Mouse (Mus musculus): ENCODE data around the gene Wsb1. TPM values are rescaled to one million over a fixed set of nuclear protein-coding genes. Genes with fewer than 3 reads are reported as not detected.
A peak's percentile ranks its signal among the peaks of the same experiment; 100 is the strongest.

The Wsb1 gene
- polyA plus RNA-seq, 1 experiment from 2014 or later = 64.7 TPM

DNA sequence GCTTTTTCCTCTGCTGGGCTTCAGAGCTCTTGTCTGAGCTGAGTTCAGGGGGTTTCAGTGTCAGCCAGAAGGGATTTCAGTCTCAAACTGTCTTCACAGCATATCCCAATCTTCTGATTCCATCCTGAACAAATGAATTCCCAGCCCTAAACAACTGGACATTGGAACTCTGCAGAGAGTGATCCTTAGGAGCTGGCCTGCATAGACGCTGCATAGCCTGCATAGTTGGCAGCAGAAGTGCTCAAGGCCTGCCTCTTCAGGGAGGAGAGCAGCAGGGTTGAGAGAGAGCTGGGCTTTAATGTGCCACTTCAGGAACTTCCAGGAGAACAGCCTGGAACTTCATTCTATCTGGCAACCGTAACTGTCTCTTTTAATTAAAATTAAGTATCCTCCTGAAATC is 38.9 kb downstream of the Wsb1 start:
- Histone ChIP-seq H3K36me3 (ENCODE audit: control insufficient read depth, insufficient read depth) (no peaks in the 10 kb centered on the region), H3K4me2 (replicated peaks; ENCODE audit: low read depth) (no peak overlapping the region), H3K9me3 (ENCODE audit: control insufficient read depth) (no peaks in the 10 kb centered on the region), H3K4me1 (replicated peaks; ENCODE audit: control insufficient read depth, insufficient read depth, low read length) (no peaks in the 10 kb centered on the region), H3K9ac (ENCODE audit: low read depth, low read length) (no peak overlapping the region), H3K27me3 (replicated peaks; ENCODE audit: control insufficient read depth, insufficient read depth, low read length) (no peaks in the 10 kb centered on the region), H3K4me3 (ENCODE audit: low read depth, low read length) (no peak overlapping the region), H3K27ac (ENCODE audit: low read depth, low read length) (no peak overlapping the region)
- 67% methylated on average over 2 of the region's 2 CpGs for WGBS
- no peak for TF ChIP-seq CTCF (IDR thresholded peaks at IDR 0.05; ENCODE audit: low read depth)
- no peak for ATAC-seq

GRCm38 (mm10) chr11:79214015-79214418 is 40.5 kb downstream of the Wsb1 start:
- Histone ChIP-seq H3K9me3 (ENCODE audit: control insufficient read depth) (no peaks in the 10 kb centered on the region), H3K27me3 (replicated peaks; ENCODE audit: control insufficient read depth, insufficient read depth, low read length) (no peaks in the 10 kb centered on the region), H3K4me3 (ENCODE audit: low read depth, low read length) (no peak overlapping the region), H3K27ac (ENCODE audit: low read depth, low read length) (peak overlapping the region; percentile 62; the same call in 1 of the 2 replicates), H3K4me1 (replicated peaks; ENCODE audit: control insufficient read depth, insufficient read depth, low read length) (no peaks in the 10 kb centered on the region), H3K4me2 (replicated peaks; ENCODE audit: low read depth) (no peak overlapping the region), H3K36me3 (ENCODE audit: control insufficient read depth, insufficient read depth) (no peaks in the 10 kb centered on the region), H3K9ac (ENCODE audit: low read depth, low read length) (no peak overlapping the region)
- 8% methylated on average over 14 of the region's 14 CpGs for WGBS
- peak; percentile 100 for TF ChIP-seq CTCF (IDR thresholded peaks at IDR 0.05; ENCODE audit: low read depth)
- peak; percentile 87 for ATAC-seq

DNA sequence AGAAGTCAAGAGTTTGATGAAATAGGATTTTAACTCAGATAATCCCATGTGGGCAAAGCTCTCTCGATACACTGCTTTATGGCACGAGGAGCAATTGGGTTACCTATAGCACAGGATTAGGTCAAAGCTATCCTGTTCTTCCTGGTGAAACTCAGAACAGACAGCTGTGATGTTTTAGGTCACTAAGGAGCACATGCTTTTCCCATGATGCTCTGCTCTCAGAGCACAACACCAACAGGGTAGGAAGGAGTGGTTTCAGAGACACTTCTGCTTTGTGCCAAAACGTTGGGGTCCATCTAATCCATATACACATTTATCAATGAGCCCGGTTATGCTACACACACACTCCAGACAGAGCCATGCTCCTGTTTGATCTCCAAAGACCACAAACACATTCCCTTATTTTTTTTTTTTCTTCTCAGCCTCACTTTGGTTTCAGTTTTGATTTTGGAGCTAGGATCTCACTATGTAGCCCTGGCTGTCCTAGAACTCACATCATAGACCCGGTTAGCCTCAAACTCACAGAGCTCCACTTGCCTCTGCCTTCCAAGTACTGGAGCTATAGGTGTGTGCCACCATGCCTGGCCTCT is 44.5 kb downstream of the Wsb1 start:
- Histone ChIP-seq H3K4me1 (replicated peaks; ENCODE audit: control insufficient read depth, insufficient read depth, low read length) (no peaks in the 10 kb centered on the region), H3K27ac (ENCODE audit: low read depth, low read length) (no peak overlapping the region), H3K9ac (ENCODE audit: low read depth, low read length) (no peak overlapping the region), H3K27me3 (replicated peaks; ENCODE audit: control insufficient read depth, insufficient read depth, low read length) (no peaks in the 10 kb centered on the region), H3K9me3 (ENCODE audit: control insufficient read depth) (no peaks in the 10 kb centered on the region), H3K4me2 (replicated peaks; ENCODE audit: low read depth) (no peak overlapping the region), H3K4me3 (ENCODE audit: low read depth, low read length) (no peak overlapping the region), H3K36me3 (ENCODE audit: control insufficient read depth, insufficient read depth) (no peaks in the 10 kb centered on the region)
- ATAC-seq = no peak
- TF ChIP-seq CTCF (IDR thresholded peaks at IDR 0.05; ENCODE audit: low read depth) = no peak
- 78% methylated on average over 5 of the region's 5 CpGs for WGBS

- H3K9ac ChIP-seq (ENCODE audit: low read depth, low read length) = no peak overlapping the region
- ATAC-seq = no peak
- no peak for TF ChIP-seq CTCF (IDR thresholded peaks at IDR 0.05; ENCODE audit: low read depth)
- H3K36me3 ChIP-seq (ENCODE audit: control insufficient read depth, insufficient read depth) = no peaks in the 10 kb centered on the region
- H3K4me3 ChIP-seq (ENCODE audit: low read depth, low read length) = no peak overlapping the region
- 56% methylated on average over 5 of the region's 5 CpGs for WGBS
- no peaks in the 10 kb centered on the region for H3K9me3 ChIP-seq (ENCODE audit: control insufficient read depth)
- no peaks in the 10 kb centered on the region for H3K4me1 ChIP-seq (replicated peaks; ENCODE audit: control insufficient read depth, insufficient read depth, low read length)
- H3K27ac ChIP-seq (ENCODE audit: low read depth, low read length) = no peak overlapping the region
- H3K27me3 ChIP-seq (replicated peaks; ENCODE audit: control insufficient read depth, insufficient read depth, low read length) = no peaks in the 10 kb centered on the region
- H3K4me2 ChIP-seq (replicated peaks; ENCODE audit: low read depth) = no peak overlapping the region
Observed at GRCm38 (mm10) chr11:79209113-79209512, 45.4 kb downstream of the Wsb1 start.

DNA sequence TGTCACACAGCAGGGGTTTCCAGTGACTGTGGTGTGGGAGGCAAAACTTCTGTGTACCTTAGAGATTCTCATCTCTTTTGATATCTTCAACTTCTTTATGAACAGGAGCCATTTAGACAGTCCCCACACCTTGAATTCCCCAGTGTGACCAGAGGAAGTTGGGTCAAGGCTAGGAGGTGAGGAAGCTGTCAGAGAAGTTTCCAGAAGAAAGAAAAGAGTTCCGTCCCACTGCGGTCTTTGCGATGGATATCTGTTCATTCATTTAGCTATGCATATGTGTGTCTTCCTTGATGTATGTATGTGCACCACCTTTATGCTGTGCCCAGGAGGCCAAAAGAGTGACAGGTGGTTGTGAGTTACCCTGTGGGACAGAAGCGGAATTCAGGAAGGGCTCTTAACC is 46.0 kb downstream of the Wsb1 start:
- Histone ChIP-seq H3K9me3 (ENCODE audit: control insufficient read depth) (no peaks in the 10 kb centered on the region), H3K4me3 (ENCODE audit: low read depth, low read length) (no peak overlapping the region), H3K27me3 (replicated peaks; ENCODE audit: control insufficient read depth, insufficient read depth, low read length) (no peaks in the 10 kb centered on the region), H3K27ac (ENCODE audit: low read depth, low read length) (no peak overlapping the region), H3K36me3 (ENCODE audit: control insufficient read depth, insufficient read depth) (no peaks in the 10 kb centered on the region), H3K9ac (ENCODE audit: low read depth, low read length) (no peak overlapping the region), H3K4me1 (replicated peaks; ENCODE audit: control insufficient read depth, insufficient read depth, low read length) (no peaks in the 10 kb centered on the region), H3K4me2 (replicated peaks; ENCODE audit: low read depth) (no peak overlapping the region)
- ATAC-seq = no peak
- 92% methylated on average over 4 of the region's 4 CpGs for WGBS
- TF ChIP-seq CTCF (IDR thresholded peaks at IDR 0.05; ENCODE audit: low read depth) = no peak

DNA sequence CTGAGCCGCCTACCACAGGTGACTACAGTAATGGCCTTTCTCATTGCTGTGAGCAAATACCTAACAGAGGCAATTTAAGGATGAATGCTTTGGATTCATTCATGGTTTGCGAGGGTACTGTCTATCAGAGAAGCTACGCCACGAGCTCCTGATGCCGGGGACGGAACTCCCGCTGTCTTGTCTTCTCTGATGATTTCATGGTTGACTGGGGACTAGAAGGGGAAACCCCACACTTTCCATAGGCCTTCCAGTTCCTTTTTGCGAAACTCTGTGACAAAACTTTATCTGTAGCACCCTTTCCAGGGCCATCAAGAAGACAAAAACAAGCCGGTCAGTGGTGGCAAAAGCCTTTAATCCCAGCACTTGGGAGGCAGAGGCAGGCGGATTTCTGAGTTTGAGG is 46.8 kb downstream of the Wsb1 start:
- no peak overlapping the region for H3K27ac ChIP-seq (ENCODE audit: low read depth, low read length)
- H3K36me3 ChIP-seq (ENCODE audit: control insufficient read depth, insufficient read depth) = no peaks in the 10 kb centered on the region
- no peaks in the 10 kb centered on the region for H3K4me1 ChIP-seq (replicated peaks; ENCODE audit: control insufficient read depth, insufficient read depth, low read length)
- no peak overlapping the region for H3K9ac ChIP-seq (ENCODE audit: low read depth, low read length)
- no peak overlapping the region for H3K4me2 ChIP-seq (replicated peaks; ENCODE audit: low read depth)
- H3K4me3 ChIP-seq (ENCODE audit: low read depth, low read length) = no peak overlapping the region
- TF ChIP-seq CTCF (IDR thresholded peaks at IDR 0.05; ENCODE audit: low read depth) = no peak
- 91% methylated on average over 10 of the region's 10 CpGs for WGBS
- H3K27me3 ChIP-seq (replicated peaks; ENCODE audit: control insufficient read depth, insufficient read depth, low read length) = no peaks in the 10 kb centered on the region
- ATAC-seq = no peak
- no peaks in the 10 kb centered on the region for H3K9me3 ChIP-seq (ENCODE audit: control insufficient read depth)

DNA sequence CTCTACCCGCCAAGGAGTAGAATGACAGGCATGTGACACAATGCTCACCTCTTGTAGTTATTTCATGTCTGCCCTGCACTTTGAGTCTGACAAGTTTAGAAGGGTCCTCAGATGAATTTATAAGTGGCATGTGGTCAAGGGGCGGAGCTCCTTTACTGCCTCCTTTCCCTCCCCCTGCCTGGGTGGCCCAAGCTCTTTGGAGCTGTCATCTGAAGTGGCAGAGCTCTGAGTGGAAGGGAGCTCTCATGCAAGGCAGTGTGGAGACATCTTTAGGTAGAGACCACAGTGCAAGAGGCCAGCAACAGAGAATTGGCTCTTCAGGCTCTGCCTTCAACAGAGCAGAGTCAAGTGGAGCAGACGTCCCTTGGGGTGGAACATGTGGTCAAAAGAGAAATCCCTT is 50.0 kb downstream of the Wsb1 start:
- 83% methylated on average over 3 of the region's 3 CpGs for whole genome bisulfite sequencing
- Histone ChIP-seq H3K27me3 (replicated peaks; ENCODE audit: control insufficient read depth, insufficient read depth, low read length) (no peaks in the 10 kb centered on the region), H3K27ac (ENCODE audit: low read depth, low read length) (no peak overlapping the region), H3K36me3 (ENCODE audit: control insufficient read depth, insufficient read depth) (no peaks in the 10 kb centered on the region), H3K4me2 (replicated peaks; ENCODE audit: low read depth) (no peak overlapping the region), H3K9ac (ENCODE audit: low read depth, low read length) (no peak overlapping the region), H3K4me1 (replicated peaks; ENCODE audit: control insufficient read depth, insufficient read depth, low read length) (no peaks in the 10 kb centered on the region), H3K4me3 (ENCODE audit: low read depth, low read length) (no peak overlapping the region), H3K9me3 (ENCODE audit: control insufficient read depth) (no peaks in the 10 kb centered on the region)
- ATAC-seq = no peak
- no peak for TF ChIP-seq CTCF (IDR thresholded peaks at IDR 0.05; ENCODE audit: low read depth)

Measured in intestine, postnatal 0 days (tissue).